Mouse (Mus musculus): ENCODE results near the gene Gm5741.

GRCm38 (mm10) chr8:85081216-85081555, 13.4 kb upstream of the Gm5741 start, which contains the start of gene Wdr83:
- TF ChIP-seq CTCF (IDR thresholded peaks at IDR 0.05; ENCODE audit: low read depth, low read length) (no peak), GATA1 (IDR thresholded peaks at IDR 0.05; ENCODE audit: borderline replicate concordance, low read length) (no peak)

Data from G1E (cell line).